Mouse (Mus musculus) heart, embryonic 11.5 days (tissue): ENCODE results near the gene Hba-a1. TPM values are rescaled to one million over a fixed set of nuclear protein-coding genes. Genes with fewer than 3 reads are reported as not detected.
A peak's percentile ranks its signal among the peaks of the same experiment; 100 is the strongest.
"Not testable (repeated sequence)": the region's sequence is repeated elsewhere in the genome, so short reads cannot be mapped to it uniquely, and the experiment has no call there.

Source experiments
- ATAC-seq: fragments of 200-750 bp; cut with Nextera tagmentation; replicated peaks from 2 replicates; pipeline ENCODE4 v1.8.0; 2017; ENCODE audit warnings: moderate library complexity; ENCODE audit not compliant: insufficient number of reproducible peaks, low FRiP score, low TSS enrichment
- H3K27ac ChIP-seq: fragments of 300-500 bp; sonication (generic); 2 replicates; pipeline ENCODE4 v1.5.1; 2014; ENCODE audit warnings: mild to moderate bottlenecking, low read depth, low read length
- H3K27me3 ChIP-seq: fragments of 300-500 bp; sonication (generic); 2 replicates; pipeline ENCODE4 v1.6.1; 2014; ENCODE audit warnings: mild to moderate bottlenecking, low read length, mixed read lengths; ENCODE audit not compliant: control insufficient read depth, insufficient read depth
- H3K36me3 ChIP-seq: fragments of 300-500 bp; sonication (generic); 2 replicates; pipeline ENCODE4 v1.6.1; 2014; ENCODE audit warnings: mild to moderate bottlenecking, low read length, moderate library complexity, mixed read lengths; ENCODE audit not compliant: control insufficient read depth, insufficient read depth
- H3K4me1 ChIP-seq: fragments of 300-500 bp; sonication (generic); 2 replicates; pipeline ENCODE4 v1.6.1; 2014; ENCODE audit warnings: low read length; ENCODE audit not compliant: control insufficient read depth, insufficient read depth
- H3K4me2 ChIP-seq: fragments of 300-500 bp; sonication (generic); 2 replicates; pipeline ENCODE4 v1.6.1; 2014; ENCODE audit warnings: mild to moderate bottlenecking, moderate library complexity
- H3K4me3 ChIP-seq: fragments of 300-500 bp; sonication (generic); 2 replicates; pipeline ENCODE4 v1.5.1; 2014; ENCODE audit warnings: low read depth, low read length
- H3K9ac ChIP-seq: fragments of 300-500 bp; sonication (generic); 2 replicates; pipeline ENCODE4 v1.6.1; 2014; ENCODE audit warnings: mild to moderate bottlenecking, low read depth, low read length, moderate library complexity
- H3K9me3 ChIP-seq: fragments of 300-500 bp; sonication (generic); replicated peaks from 2 replicates; pipeline ENCODE4 v1.6.1; 2016; ENCODE audit warnings: low read length; ENCODE audit not compliant: control insufficient read depth
- WGBS: fragments of 180-500 bp; shearing (Covaris S2); extraction: QIAGEN DNeasy Blood & Tissue Kit; methylation state at CpG from one replicate; pipeline ENCODE4 v1.1.7; 2014; ENCODE audit not compliant: insufficient replicate concordance; 5-methylcytosine and 5-hydroxymethylcytosine counted together
- polyA plus RNA-seq: library from polyadenylated mRNA; unstranded; fragments of >200 nt; fragmentation: Nextera tagmentation; extraction: Ambion mirVana; gene quantifications from 2 replicates; pipeline ENCODE4 v1.2.1, GENCODE M21; 2014

Gene Hba-a1
- polyA plus RNA-seq, 1 experiment from 2014 or later: 11,032 TPM

GRCm38 (mm10) chr11:32281416-32282144 lies 1.7 kb upstream of the Hba-a1 start:
- ATAC-seq: no peak
- no peaks in the 10 kb centered on the region for H3K4me1 ChIP-seq
- no peak overlapping the region for H3K4me3 ChIP-seq
- WGBS: 61% methylated on average over 1 of the region's 1 CpGs
- 0 out of 2 replicates have a peak overlapping the region, but pooled peaks have one; percentile 40 for H3K9ac ChIP-seq
- H3K9me3 ChIP-seq: no peaks in the 10 kb centered on the region
- peak overlapping the region; percentile 34 for H3K4me2 ChIP-seq
- H3K27ac ChIP-seq: peak overlapping the region; percentile 77
- H3K27me3 ChIP-seq: peaks cover 34% of the 10 kb centered on the region
- H3K36me3 ChIP-seq: no peaks in the 10 kb centered on the region

- H3K4me2 ChIP-seq, H3K4me1 ChIP-seq, ATAC-seq, H3K36me3 ChIP-seq, H3K9me3 ChIP-seq, H3K4me3 ChIP-seq, H3K9ac ChIP-seq: not testable (repeated sequence)
- Histone ChIP-seq H3K27ac (0 out of 2 replicates have a peak overlapping the region, but pooled peaks have one; percentile 15), H3K27me3 (peaks cover 20% of the 10 kb centered on the region)
- 35% methylated on average over 2 of the region's 2 CpGs for WGBS
Observed at GRCm38 (mm10) chr11:32284582-32284981, 1.3 kb downstream of the Hba-a1 start.

GRCm38 (mm10) chr11:32285031-32285775 lies 1.9 kb downstream of the Hba-a1 start:
- peak; percentile 39; the same call in 1 of the 2 replicates for ATAC-seq
- Histone ChIP-seq H3K27me3 (peaks cover 18% of the 10 kb centered on the region), H3K9ac (no peak overlapping the region), H3K27ac (peak overlapping the region; percentile 10; the same call in 1 of the 2 replicates), H3K4me3 (no peak overlapping the region), H3K9me3 (no peaks in the 10 kb centered on the region), H3K36me3 (no peaks in the 10 kb centered on the region), H3K4me2 (no peak overlapping the region; the same call in 1 of the 2 replicates), H3K4me1 (no peaks in the 10 kb centered on the region)
- 68% methylated on average over 7 of the region's 7 CpGs for WGBS

- peaks cover 18% of the 10 kb centered on the region for H3K27me3 ChIP-seq
- ATAC-seq, H3K4me2 ChIP-seq, H3K9ac ChIP-seq, H3K4me3 ChIP-seq, H3K9me3 ChIP-seq, H3K4me1 ChIP-seq, H3K36me3 ChIP-seq: not testable (repeated sequence)
- H3K27ac ChIP-seq: 0 out of 2 replicates have a peak overlapping the region, but pooled peaks have one; percentile 10
Observed at GRCm38 (mm10) chr11:32285887-32286286, 2.6 kb downstream of the Hba-a1 start.

- Histone ChIP-seq H3K27me3 (peaks cover 15% of the 10 kb centered on the region), H3K27ac (peak within 1 kb of the TSS; percentile 54; the same call in 1 of the 2 replicates), H3K4me2 (peak within 1 kb of the TSS; percentile 52), H3K9ac (peak within 1 kb of the TSS; percentile 59), H3K4me3 (peak within 1 kb of the TSS; percentile 39)
- not testable (repeated sequence) for H3K9me3 ChIP-seq, H3K36me3 ChIP-seq, H3K4me1 ChIP-seq
- peak; percentile 32; the same call in 1 of the 2 replicates for ATAC-seq
- 17% methylated on average over 30 of the region's 33 CpGs for WGBS
Observed at GRCm38 (mm10) chr11:32286695-32287492, 3.6 kb downstream of the Hba-a1 start, which contains the start of gene Hbq1b. Hbq1b (plus strand) TSS chr11:32286965.

- Histone ChIP-seq H3K9ac (peak overlapping the region; percentile 59), H3K9me3 (no peaks in the 10 kb centered on the region), H3K36me3 (no peaks in the 10 kb centered on the region), H3K4me2 (peak overlapping the region; percentile 52), H3K4me1 (no peaks in the 10 kb centered on the region), H3K27ac (peak overlapping the region; percentile 54; the same call in 1 of the 2 replicates), H3K27me3 (peaks cover 15% of the 10 kb centered on the region), H3K4me3 (peak overlapping the region; percentile 39)
- 53% methylated on average over 9 of the region's 9 CpGs for whole genome bisulfite sequencing
- no peak for ATAC-seq
Observed at GRCm38 (mm10) chr11:32287493-32287825, 4.1 kb downstream of the Hba-a1 start.

- H3K9ac ChIP-seq: not testable (repeated sequence)
Observed at GRCm38 (mm10) chr11:32292819-32293218, 9.5 kb downstream of the Hba-a1 start.

GRCm38 (mm10) chr11:32293479-32293878 lies 10.2 kb downstream of the Hba-a1 start:
- not testable (repeated sequence) for ATAC-seq
- whole genome bisulfite sequencing: 54% methylated on average over 3 of the region's 3 CpGs

More at GRCm38 (mm10) chr11:32292819-32293218, 9.5 kb downstream of the Hba-a1 start:
- H3K27me3 ChIP-seq, ATAC-seq, H3K27ac ChIP-seq, H3K4me3 ChIP-seq, H3K36me3 ChIP-seq, H3K4me1 ChIP-seq, H3K9me3 ChIP-seq: not testable (repeated sequence)
- WGBS: 69% methylated on average over 4 of the region's 4 CpGs
- H3K4me2 ChIP-seq: 0 out of 2 replicates have a peak overlapping the region, but pooled peaks have one; percentile 16

More at GRCm38 (mm10) chr11:32293479-32293878, 10.2 kb downstream of the Hba-a1 start:
- Histone ChIP-seq H3K27ac (peak overlapping the region; percentile 66), H3K9ac (0 out of 2 replicates have a peak overlapping the region, but pooled peaks have one; percentile 1), H3K4me2 (peak overlapping the region; percentile 24; the same call in 1 of the 2 replicates)
- not testable (repeated sequence) for H3K36me3 ChIP-seq, H3K4me1 ChIP-seq, H3K9me3 ChIP-seq, H3K27me3 ChIP-seq, H3K4me3 ChIP-seq
